Mouse (Mus musculus): ENCODE measurements around the gene Sipa1l1.
A peak's percentile ranks its signal among the peaks of the same experiment; 100 is the strongest.

Sipa1l1 gene

DNA sequence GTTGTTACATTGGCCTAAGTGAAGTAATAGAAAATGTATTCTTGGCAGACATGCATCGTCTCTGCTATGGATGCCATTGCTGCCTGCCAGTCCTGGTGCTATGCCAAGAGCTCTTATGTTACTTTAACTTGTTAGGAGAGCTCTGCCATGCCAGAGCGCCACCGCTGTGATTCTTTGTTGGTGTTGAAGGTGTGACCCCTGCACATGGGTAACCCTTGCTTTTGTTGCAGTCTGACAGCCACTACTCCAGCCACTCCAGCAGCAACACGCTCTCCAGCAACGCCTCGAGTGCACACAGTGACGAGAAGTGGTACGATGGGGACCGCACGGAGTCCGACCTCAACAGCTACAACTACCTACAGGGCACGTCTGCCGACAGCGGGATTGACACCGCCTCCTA is 255.7 kb downstream of the Sipa1l1 start:
- ATAC-seq (ENCODE audit: low TSS enrichment) = no peak

DNA sequence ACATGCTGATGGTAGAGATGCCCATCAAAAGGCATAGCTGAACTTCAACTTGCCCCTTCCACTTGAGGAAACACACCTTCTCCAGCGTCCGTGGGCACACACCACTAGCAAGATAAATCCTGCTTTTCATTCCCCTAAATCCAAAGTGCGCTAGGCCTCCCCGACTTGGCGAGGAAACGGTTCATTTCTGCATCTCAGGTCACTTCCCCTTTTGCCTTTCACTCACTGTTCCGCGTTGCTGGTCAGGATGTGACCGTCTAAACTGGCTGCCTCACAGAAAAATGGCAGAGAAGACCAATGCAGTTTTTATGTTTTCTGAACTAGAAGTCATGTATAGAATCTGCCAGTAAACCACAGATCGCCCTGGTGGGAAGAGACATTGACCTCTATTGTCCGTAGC is 256.7 kb downstream of the Sipa1l1 start:
- ATAC-seq (ENCODE audit: low TSS enrichment) = no peak

DNA sequence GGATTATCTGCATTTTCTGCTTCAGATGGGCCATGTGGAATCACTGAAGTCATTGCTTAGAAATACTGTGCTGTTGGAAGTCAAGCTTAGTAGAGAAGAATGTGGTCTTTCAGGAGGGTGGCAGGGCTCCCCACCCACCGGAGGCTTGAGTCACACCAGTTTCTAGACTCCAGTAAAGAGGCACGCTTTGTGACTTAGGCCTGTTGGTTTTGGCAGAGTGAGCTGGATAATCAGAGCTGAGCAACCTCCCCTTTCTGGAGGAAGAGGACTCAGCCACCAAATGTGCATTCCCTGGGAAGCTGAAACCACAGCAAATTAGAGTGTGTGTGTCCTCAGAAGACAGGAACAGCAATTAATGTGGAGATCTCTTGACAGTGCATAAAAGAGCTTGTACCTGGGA is 258.3 kb downstream of the Sipa1l1 start:
- ATAC-seq (ENCODE audit: low TSS enrichment) = peak; percentile 73

DNA sequence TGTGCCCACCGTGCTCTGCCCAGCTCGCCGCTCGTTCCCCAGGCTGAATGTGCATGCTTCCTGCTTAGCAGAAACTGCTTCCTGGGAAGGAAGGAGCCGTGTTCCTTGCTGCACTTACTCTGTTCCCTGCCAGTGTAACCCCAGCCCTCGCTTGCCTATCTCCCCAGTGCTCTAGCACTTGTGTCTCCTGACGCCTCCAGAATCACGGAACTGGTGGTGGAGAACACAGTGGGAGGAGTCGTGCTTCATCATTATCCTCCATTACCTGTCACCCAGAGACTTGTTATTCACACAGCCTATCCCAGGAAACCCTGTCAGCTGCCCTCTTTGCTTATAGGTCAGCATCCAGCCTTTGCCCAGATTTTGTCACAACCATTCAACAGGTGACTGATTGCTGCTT is 259.3 kb downstream of the Sipa1l1 start:
- peak; percentile 60 for ATAC-seq (ENCODE audit: low TSS enrichment)

DNA sequence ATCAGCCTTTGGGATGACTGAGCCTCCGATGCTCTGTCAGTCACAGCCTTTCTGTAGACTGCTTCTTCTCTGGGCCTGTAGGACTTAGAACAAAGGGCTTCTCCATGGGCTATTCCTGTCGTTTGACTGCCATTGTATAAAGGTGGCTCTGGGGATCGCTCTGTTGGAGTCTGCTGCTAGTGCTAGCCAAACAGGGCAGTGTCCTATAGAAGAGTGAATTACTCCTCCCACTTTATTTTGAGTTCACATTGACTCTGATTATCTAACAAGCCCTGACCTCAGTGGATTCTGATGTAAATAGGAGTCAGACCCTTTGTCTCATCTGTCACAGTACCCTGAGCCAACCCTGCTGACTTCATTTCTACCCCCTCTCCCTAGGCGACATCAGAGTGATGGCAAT is 264.2 kb downstream of the Sipa1l1 start:
- no peak for ATAC-seq (ENCODE audit: low TSS enrichment)

DNA sequence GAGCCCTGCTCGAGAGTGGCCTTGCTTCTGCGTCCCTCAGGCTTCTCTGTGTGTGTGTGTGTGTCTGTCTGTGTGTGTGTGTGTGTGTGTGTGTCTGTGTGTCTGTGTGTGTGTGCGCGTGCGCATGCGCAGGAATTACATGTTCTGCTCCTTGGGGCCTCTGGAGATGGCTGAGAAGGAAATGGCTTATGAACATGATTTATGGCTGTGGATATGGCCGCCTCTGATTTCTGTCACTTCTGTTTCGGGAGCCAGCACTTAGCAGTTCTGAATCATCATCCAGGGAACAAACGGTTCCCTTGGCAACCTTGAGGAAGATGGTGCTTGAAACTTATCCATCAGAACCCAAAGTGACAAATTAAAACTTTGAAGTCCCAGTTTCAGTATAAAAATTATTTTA is 265.5 kb downstream of the Sipa1l1 start:
- peak; percentile 85 for ATAC-seq (ENCODE audit: low TSS enrichment)

DNA sequence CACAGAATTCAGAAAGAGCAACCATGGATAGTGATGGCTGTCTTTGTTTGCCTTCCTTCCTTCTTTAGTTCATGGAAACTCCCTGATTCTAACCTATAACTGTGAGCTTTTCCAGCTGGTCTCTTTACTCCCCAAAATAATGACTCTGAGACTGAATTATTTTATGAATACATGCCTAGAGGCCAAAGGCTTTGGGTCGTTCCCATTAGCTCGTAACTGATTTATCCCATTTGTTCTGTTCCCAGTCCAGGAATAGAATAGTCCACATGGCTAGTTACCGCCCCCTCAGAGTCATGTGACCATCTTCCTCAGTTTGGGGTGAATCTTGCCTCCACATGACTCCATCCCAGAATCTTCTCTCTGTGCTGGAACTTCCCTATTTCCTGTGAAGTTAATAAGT is 272.4 kb downstream of the Sipa1l1 start:
- ATAC-seq (ENCODE audit: low TSS enrichment) = no peak

DNA sequence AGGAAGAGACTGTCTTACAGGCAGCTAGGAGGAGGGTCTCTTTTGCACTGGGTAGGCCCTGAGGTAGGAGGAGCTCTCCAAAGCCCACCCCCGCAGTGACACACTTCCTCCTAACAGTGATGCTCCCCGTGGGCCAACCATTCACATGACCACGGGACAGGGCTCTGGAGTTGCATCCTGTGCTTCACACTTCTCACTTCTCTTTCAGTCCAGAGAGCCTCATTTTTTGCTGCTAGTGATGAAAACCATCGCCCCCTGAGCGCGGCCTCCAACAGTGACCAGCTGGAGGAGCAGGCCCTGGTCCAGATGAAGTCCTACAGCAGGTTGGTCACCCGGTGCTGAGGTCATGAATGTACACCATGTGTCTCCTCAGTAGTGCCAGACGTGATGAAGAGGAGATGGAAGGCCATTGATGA is 277.5 kb downstream of the Sipa1l1 start:
- no peak for ATAC-seq (ENCODE audit: low TSS enrichment)

DNA sequence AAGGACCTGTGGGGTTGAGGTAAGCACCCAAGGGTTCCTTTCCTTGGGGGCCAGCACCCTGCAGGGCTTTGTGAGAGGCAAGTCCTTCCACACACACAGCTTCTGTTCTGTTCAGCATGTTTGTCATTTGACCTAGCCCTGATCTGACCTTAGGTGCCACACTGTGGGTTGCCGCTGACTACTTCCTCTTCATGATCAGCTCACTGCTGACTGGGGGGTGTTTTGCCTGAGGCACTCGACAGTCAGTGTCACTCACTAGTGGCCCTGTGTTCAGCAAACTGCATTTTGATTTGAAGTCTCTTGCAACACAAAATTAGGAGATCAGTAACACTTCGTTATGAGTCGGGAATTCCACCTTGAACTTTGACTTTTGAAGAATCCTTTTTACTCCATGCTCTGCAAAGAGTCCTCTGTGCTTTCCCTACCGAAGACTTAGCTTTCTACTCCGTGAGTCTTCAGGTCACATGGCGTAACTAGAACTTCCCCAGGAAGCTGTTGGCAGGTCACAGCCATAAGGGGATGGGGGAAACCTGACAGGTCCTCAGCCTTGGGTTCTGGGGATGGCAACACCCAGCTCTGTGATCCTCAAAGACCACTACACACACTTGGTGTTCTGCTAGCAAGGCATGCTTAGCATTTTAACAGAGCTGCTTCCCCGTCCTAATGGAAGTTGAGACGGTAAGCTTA is 279.2 kb downstream of the Sipa1l1 start:
- no peak for ATAC-seq (ENCODE audit: low TSS enrichment)

DNA sequence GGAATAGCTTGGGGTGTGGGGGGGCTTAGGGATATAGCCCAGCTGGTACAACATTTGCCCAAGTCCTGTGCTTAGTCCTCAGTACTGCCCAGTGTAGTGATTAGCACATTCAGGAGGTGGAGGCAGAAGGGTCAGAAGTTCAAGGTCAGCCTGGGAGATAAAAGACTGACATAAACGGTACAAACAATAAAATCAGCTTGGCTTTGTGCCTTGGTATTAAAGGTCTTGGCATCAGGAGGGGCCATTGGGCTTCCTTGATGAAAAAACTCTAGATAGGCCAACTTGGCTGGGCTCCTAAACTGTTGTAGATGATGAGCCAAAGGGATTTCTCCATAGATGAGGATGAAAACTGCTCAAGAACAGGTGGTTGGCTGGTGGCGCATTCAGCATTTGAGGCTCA is 283.3 kb downstream of the Sipa1l1 start:
- ATAC-seq (ENCODE audit: low TSS enrichment) = no peak

DNA sequence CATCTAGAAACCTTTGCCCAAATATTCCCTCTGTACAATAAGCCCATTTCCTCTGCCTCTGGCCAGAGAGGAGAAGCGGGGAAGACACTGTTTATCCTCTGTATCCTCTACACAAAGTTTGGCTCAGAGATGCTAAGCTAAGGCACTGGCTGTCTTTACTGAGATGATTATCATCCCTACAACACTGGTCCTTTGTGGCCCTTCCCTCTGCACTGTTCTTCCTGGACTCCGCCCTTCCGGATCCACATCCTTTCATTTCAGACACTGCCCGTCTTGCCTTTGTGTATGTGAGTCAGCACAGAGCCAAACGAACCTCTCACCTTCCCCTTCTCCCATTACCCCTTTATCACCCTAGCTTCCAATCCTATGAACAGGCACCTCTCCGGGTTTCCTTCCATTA is 285.3 kb downstream of the Sipa1l1 start:
- 0 out of 2 replicates have a peak, but pooled peaks have one; percentile 15 for ATAC-seq (ENCODE audit: low TSS enrichment)

DNA sequence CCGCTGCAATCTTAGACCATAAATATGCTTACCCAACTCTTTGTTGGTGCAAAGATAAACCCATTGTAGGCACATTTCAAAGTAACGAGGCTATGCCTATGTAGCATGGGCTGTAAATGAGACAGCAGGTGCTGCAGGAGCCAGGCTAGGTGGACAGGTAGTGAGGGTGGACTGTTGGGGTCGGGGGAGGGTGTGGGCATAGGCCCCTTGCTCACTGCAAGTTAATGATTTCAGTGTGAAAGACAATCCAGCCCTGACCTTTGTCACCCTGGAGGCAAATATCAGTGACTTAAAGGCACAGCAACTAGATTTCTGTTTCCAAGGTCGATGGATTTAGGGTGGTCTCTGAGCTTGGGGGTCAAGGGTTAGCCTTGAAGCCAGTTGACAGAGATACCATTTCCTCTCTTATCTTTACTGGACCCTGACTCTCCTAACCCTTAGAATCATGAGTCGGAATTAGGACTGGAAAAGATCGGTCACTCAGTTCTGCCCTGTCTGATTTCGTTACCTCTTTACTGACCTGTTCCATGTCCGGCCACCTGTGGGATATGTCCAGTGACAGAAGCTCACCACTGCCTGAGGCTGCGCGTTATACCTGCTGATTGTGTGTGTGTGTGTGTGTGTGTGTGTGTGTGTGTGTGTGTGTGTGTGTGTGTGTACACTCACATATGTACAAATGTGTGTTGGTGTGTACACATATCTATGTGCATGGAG is 286.7 kb downstream of the Sipa1l1 start:
- no peak for ATAC-seq (ENCODE audit: low TSS enrichment)

DNA sequence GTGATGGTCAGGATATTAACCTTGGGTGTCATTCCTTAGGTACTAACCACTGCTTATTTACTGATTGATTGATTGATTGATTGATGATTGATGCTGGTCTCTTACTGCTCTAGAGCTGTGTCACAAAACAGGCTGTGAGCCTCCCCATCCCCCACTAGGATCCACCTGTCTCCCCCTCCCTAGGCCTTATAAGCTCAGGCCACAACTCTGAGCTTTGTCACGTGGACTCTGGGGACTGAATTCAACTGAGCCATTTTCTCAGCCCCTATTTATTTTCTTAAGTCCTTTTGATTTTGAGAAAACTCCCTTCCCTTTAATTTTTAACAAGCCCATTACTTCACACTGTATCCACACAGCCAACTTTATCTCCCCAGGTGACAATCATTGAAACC is 287.3 kb downstream of the Sipa1l1 start:
- ATAC-seq (ENCODE audit: low TSS enrichment) = no peak

DNA sequence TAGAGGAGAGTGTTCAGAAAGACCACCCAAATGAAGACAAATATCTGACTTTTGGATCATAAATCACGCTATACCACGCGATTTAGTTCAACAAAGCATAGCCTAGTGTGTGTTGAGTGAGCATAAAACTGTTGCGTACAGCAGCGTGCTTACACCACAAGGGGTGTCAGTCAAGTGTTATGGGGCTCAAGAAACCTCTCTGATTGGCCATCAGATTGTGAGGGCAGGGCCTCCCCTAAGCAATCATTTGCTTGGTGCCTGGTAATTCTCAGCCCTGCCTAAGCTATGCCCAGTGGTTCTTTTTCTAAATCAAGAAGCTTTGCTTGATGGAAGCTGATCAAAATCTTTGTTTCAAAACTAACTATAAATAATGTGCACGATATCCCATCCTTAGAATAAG is 288.5 kb downstream of the Sipa1l1 start:
- peak; percentile 41; the same call in 1 of the 2 replicates for ATAC-seq (ENCODE audit: low TSS enrichment)

DNA sequence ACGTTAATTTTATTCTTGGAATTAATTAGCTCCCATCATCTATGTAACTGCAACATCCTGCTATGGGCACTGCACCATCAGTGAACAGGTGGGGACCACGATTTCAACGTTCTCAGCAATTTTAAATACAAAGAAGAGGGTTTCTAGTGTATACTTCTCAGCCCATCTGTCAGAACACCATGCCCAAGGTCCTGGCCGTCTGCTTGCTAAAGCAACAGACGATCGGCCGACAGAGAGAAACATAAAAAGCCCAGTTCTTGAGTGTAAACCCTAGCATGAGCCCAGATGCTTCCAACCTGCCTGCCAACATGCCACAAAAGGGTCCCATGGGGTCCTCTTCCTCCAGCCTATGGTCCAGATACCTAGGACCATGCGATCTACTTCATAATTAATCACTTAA is 288.9 kb downstream of the Sipa1l1 start:
- ATAC-seq (ENCODE audit: low TSS enrichment) = no peak

DNA sequence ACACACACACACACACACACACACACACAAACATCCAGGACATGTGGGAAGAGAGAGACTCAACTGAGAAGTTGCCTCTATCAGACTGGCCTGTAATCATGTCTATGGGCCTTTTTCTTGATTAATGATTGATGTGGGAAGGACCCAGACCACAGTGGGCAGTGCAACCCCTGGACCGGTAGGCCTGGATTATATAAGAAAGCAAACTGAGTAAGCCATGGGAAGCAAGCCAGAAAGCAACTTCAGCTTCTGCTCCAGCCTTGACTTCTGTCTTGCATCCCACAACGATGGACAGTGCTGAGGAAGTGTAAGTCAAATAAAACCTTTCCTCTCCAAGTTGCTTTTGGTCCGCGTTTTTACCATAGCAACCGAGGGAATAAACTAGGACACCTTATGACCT is 298.1 kb downstream of the Sipa1l1 start:
- ATAC-seq (ENCODE audit: low TSS enrichment) = no peak

DNA sequence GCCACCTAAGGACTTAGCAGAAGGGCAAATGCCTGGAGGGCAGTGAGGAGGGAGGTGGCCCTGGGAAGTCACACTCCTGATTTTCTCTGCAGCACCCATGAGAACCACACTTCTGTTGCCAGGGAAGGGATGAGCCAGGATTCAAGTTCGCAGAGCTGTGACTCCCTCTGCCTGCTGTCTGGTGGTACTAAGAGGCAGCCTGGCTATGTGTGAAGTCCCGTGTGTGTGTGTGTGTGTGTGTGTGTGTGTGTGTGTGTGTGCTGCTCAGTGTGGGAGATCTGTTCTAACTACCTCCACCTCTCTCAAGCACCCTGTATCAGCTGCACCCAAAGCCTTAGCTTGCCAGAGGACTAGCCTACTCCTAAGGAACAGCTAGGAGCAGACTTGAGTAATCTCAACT is 298.5 kb downstream of the Sipa1l1 start:
- ATAC-seq (ENCODE audit: low TSS enrichment) = peak; percentile 77

DNA sequence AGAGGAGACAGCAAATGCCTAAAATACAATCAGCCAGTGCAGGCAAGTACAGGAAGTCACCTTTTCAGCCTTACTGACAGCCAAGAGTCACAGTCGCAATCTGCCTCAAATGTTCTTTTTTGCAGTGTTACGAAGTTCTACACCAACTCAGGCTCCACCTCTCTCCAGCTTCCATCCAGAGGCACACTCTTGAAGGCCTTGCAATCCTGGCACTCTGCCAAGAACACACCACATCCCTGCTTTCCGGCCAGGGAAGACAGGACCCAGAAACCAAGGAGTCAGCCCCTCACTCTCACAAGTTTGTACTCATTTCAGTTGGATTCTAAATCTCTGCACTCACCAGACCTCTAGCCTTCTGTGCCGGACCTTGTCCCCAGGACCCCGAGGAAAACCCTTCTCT is 299.3 kb downstream of the Sipa1l1 start:
- no peak for ATAC-seq (ENCODE audit: low TSS enrichment)

DNA sequence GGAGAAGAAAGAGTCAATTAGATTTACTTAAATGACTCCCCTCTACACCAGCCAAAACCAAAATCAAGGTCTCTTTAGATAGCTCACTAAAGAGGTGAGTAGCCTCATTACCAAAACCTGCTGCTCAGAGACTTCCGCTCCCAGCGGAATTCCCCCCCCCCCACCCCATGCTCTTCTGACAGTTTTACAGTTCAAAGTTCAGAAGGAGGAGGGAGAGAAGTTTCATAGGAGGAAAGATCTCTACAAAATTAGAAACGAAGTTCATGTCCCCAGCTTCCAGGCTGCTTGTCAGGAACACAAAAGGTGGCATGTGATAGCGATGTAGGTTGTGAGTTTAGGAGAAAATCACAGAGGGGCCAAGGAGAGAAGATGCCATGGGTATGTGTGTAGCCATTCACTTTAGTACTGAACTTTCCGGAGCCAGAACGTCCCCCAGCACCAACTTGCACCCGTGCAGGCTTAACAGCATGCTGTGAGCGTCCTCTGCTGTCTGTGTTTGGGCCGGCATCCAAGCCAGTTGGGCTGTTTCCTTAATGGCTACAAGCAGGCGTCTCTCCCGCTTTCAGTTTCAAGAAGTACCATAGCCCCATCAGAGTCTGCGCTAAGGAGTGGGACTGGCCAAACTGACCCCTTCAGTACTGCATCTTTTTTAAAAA is 300.7 kb downstream of the Sipa1l1 start:
- ATAC-seq (ENCODE audit: low TSS enrichment) = peak; percentile 87

DNA sequence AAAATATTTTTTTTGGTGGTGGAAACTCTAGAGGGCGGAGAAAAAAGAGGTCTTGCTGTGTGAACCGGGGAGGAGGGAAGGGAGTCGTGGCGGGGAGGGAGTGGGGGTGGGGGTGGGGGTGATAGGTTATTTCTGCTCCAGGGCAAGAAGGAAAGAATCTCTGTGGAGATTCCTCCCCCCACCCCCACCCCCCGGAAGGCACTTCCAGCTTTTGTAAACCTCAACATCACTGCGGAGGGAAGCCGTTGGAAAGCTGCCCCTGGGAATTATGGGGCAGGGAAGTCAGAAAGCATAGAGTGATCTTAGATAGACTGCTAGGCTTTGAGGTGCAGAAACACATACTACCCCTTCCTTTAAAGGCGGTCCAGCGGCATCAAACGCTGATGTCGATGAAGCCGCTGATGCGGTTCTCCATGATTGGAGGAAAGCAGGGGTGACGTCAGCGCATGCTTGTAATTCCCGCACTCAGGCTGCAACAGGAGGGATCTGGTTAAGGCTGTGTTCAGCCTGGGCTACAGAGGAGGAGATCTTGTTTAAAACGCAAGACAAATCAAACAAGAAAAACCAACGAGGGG is 301.3 kb downstream of the Sipa1l1 start:
- peak; percentile 89 for ATAC-seq (ENCODE audit: low TSS enrichment)

DNA sequence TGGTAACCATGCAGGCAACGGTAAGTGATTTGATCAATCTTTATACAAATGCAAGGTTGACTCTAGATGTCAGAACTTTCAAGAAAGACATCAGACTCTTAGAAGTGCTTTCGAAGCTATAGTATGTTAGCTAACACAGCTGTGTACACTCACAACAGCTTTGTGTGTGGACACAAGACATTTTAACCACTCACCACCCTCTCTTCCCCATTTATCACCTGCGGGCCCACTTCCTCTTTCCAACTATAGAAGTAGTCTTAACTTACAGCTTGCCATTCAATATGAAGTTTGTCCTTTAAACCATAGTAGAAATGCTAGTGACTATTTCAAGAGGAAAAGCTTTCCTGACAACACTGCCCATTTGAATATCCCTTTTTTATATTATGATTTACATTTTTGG is 303.7 kb downstream of the Sipa1l1 start:
- no peak for ATAC-seq (ENCODE audit: low TSS enrichment)

DNA sequence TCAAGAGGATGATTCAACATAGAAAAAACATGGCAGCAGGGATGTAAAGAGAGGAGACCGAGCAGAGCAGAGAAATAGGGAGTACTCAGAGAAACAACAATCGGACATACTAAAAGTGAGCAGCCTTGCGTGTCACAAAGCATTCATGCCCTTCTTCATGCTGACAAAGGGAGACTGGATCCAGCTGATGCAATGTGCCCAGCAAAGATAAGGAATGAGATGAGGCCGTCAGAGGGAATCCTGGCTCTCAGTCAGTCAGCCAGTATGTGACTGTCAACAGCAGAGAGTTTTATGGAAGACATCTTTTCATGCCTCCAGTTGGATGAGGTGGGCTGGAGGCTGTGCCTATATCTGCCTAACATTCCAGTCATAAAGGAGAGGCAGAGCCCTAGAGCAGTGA is 304.1 kb downstream of the Sipa1l1 start:
- ATAC-seq (ENCODE audit: low TSS enrichment) = no peak

DNA sequence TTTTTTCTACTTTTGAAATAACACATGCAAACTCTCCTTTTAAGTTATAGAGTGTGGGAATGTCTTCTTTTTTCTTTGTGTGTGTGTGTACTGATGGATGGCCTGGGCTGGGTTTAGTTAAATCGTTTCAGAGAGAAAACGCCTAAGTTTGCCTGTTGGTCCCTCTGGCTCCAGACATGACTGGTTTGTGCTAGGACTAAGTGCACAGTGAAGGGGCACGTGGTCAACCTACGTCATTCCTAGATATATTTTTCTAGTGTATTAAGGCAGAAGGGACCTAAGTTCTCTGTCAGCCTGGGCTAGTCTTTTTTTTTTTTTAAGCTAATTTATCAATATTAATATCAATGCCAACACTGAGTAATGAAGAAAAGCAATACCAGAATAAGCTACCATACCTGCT is 305.3 kb downstream of the Sipa1l1 start:
- ATAC-seq (ENCODE audit: low TSS enrichment) = no peak
